Comparison of ENCODE assay signal across 8 mouse cellular contexts in genomic region chr10:86473637-86474154, GRCm38 (mm10). TPM values are rescaled to one million over a fixed set of nuclear protein-coding genes. Genes with fewer than 3 reads are reported as not detected.
DNase-seq lines count a peak whose midpoint lies in the region; ATAC-seq and TF ChIP-seq lines count a peak whose summit lies in the region.

No protein-coding gene starts in this region.

- peak; percentile 74 for TF ChIP-seq CTCF in E14TG2a.4 (conservative IDR thresholded peaks at IDR 0.05; ENCODE audit: low read length)
- TF ChIP-seq CTCF in lung, adult 2 months (IDR thresholded peaks at IDR 0.05; ENCODE audit: insufficient read depth, low read length): peak; percentile 72

- no peaks in the 10 kb centered on the region for H3K36me3 ChIP-seq in kidney, embryonic 15.5 days
- no peaks in the 10 kb centered on the region for H3K36me3 ChIP-seq in E14TG2a.4 (ENCODE audit: insufficient read depth, low read length)
- no peaks in the 10 kb centered on the region for H3K36me3 ChIP-seq in embryonic facial prominence, embryonic 14.5 days (ENCODE audit: control insufficient read depth, insufficient read depth, low read length)

- no peak overlapping the region for H3K27ac ChIP-seq in kidney, embryonic 15.5 days
- no peak overlapping the region for H3K27ac ChIP-seq in embryonic facial prominence, embryonic 14.5 days (replicated peaks; ENCODE audit: low read depth, low read length)

- no peak for ATAC-seq in kidney, embryonic 15.5 days (replicated peaks; ENCODE audit: low FRiP score)
- no peak for ATAC-seq in embryonic facial prominence, embryonic 14.5 days (ENCODE audit: low read depth)

- H3K4me3 ChIP-seq in kidney, embryonic 15.5 days (replicated peaks): no peak overlapping the region
- H3K4me3 ChIP-seq in E14TG2a.4 (replicated peaks; ENCODE audit: low read length): no peak overlapping the region
- H3K4me3 ChIP-seq in embryonic facial prominence, embryonic 14.5 days (ENCODE audit: low read depth, low read length): no peak overlapping the region
- no peak overlapping the region for H3K4me3 ChIP-seq in lung, adult 2 months (replicated peaks; ENCODE audit: extremely low read depth, low read depth, low read length)

- H3K4me2 ChIP-seq in kidney, embryonic 15.5 days: no peak overlapping the region
- no peak overlapping the region for H3K4me2 ChIP-seq in embryonic facial prominence, embryonic 14.5 days (ENCODE audit: low read depth, low read length)

- H3K9ac ChIP-seq in kidney, embryonic 15.5 days: no peak overlapping the region
- H3K9ac ChIP-seq in embryonic facial prominence, embryonic 14.5 days (ENCODE audit: low read depth, low read length): no peak overlapping the region

- DNase-seq in kidney, adult 9 months: peak; percentile 58
- peak; percentile 47 for DNase-seq in adrenal gland, postnatal 14 days
- peak; percentile 74 for DNase-seq in embryonic facial prominence, embryonic 14.5 days (ENCODE audit: low spot score)
- no peak for DNase-seq in lung, adult 2 months
- peak; percentile 63 for DNase-seq in thymus, postnatal 0 days (ENCODE audit: low spot score)
- DNase-seq in layer of hippocampus, adult 9-10 months (ENCODE audit: low spot score): no peak

- H3K9me3 ChIP-seq in kidney, embryonic 15.5 days (replicated peaks): no peaks in the 10 kb centered on the region
- H3K9me3 ChIP-seq in E14TG2a.4 (ENCODE audit: low read length): no peaks in the 10 kb centered on the region
- H3K9me3 ChIP-seq in embryonic facial prominence, embryonic 14.5 days (ENCODE audit: control insufficient read depth, low read length): no peaks in the 10 kb centered on the region

- no peak for TF ChIP-seq POLR2A in lung, adult 2 months (IDR thresholded peaks at IDR 0.05; ENCODE audit: borderline replicate concordance, extremely low read depth, low read depth, low read length)

- WGBS in kidney, embryonic 15.5 days: 36% methylated on average over 3 of the region's 3 CpGs
- whole genome bisulfite sequencing in embryonic facial prominence, embryonic 14.5 days: 37% methylated on average over 3 of the region's 3 CpGs
- WGBS in lung, adult 2 months: 35% methylated on average over 3 of the region's 3 CpGs

- no peaks in the 10 kb centered on the region for H3K27me3 ChIP-seq in kidney, embryonic 15.5 days
- no peaks in the 10 kb centered on the region for H3K27me3 ChIP-seq in E14TG2a.4 (ENCODE audit: insufficient read depth, low read length)
- H3K27me3 ChIP-seq in embryonic facial prominence, embryonic 14.5 days (replicated peaks; ENCODE audit: control insufficient read depth, insufficient read depth, low read length): no peaks in the 10 kb centered on the region

- H3K4me1 ChIP-seq in kidney, embryonic 15.5 days: no peaks in the 10 kb centered on the region
- peaks cover 15% of the 10 kb centered on the region for H3K4me1 ChIP-seq in E14TG2a.4 (replicated peaks; ENCODE audit: low read depth, low read length)
- H3K4me1 ChIP-seq in embryonic facial prominence, embryonic 14.5 days (ENCODE audit: control insufficient read depth, insufficient read depth, low read length): 0 out of 2 replicates have a peak, but pooled peaks cover 3% of the 10 kb centered on the region
- H3K4me1 ChIP-seq in lung, adult 2 months (ENCODE audit: control insufficient read depth, insufficient read depth, low read length): no peaks in the 10 kb centered on the region

RNA-seq across cellular contexts. Expression of gene Syn3, which starts 25.0 kb away (rescaled TPM):
- polyA plus RNA-seq in kidney, embryonic 15.5 days (2015; fragmentation: Nextera tagmentation; extraction: Ambion mirVana): 7.2 and 8.1 TPM in 2 replicates
- 2.3 and 3.6 TPM in 2 replicates for total RNA-seq in adrenal gland, postnatal 14 days (2021)
- 2.0 and 2.4 TPM in 2 replicates for polyA plus RNA-seq in embryonic facial prominence, embryonic 14.5 days (2014; fragmentation: Nextera tagmentation; extraction: Ambion mirVana)
- 0.77 and 1.1 TPM in 2 replicates for polyA plus RNA-seq in lung, adult 2 months (2012; rRNA removed)
- 0.98 and 1.1 TPM in 2 replicates for polyA plus RNA-seq in thymus, postnatal 0 days (2015; fragmentation: Nextera tagmentation; extraction: Ambion mirVana)

Comparison
In these comparisons a context has a peak if more than half of its experiments do, and no peak if none do; other contexts are left out.
1. DNase-seq: peak in kidney, adult 9 months (single experiment), adrenal gland, postnatal 14 days (single experiment), embryonic facial prominence, embryonic 14.5 days (single experiment) and thymus, postnatal 0 days (single experiment); none in lung, adult 2 months (single experiment) and layer of hippocampus, adult 9-10 months (single experiment).